Mouse (Mus musculus) thymus, postnatal 25 days (tissue): ENCODE data around the gene Ambp.

Experiments used
- DNase-seq: peaks from one replicate; pipeline ENCODE4 v3.0.0; 2022

Gene Ambp

DNA sequence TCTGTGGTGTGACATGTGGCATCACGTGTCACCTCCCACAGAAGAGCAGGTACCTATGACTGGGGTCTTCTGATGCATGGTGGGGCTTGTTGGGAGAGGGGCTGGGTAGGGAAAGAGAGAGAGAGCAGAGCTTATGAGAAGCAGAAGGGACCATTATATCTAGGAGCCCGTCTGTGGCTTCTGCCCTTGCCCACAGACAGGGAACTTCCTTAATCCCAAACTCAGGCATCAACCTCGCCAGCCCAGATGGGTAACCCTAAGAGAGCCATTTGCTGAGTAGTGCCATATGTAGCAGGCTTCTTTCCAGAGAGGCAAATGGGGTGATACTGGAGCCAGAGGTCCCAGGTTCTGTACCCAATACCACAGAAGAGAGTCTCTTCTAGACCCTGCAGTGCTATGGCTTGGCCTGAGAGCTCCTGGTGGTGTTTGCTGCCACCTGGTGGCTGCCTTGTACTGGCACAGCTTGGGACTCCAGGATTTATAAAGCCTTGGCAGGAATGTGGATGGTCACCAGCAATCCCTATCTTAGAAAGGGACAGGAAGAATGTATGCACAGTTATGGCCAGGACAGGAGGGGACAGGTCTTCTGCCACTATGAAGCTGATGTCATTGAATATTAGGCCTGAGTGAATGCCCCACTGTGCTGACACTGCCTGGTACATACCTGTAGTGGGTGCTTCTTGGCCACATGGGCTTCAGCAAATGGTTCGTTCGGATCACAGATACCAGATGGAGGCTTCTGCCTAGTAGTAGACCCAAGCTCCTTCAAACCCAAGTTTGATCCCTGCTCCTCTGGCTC, 35.8 kb downstream of the Ambp start:
- DNase-seq: peak; percentile 83

DNA sequence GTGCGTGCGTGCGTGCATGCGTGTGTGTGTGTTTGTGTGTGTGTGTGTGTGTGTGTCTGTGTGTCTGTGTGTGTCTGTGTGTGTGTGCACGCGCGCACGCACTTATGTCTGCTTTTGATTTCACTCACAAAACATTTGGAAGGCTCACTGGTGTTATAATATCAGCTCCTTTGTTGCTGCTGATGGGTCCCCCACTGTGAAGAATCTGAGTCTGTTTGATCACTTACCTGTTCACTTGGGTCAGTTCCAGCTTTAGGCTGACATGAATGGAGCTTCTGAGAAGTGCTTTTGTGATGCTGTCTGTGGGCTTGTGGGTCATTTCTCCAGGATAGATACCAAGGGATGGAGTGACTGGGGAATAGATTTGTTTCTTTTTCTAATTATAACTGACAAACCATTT, 48.9 kb downstream of the Ambp start:
- DNase-seq: no peak

DNA sequence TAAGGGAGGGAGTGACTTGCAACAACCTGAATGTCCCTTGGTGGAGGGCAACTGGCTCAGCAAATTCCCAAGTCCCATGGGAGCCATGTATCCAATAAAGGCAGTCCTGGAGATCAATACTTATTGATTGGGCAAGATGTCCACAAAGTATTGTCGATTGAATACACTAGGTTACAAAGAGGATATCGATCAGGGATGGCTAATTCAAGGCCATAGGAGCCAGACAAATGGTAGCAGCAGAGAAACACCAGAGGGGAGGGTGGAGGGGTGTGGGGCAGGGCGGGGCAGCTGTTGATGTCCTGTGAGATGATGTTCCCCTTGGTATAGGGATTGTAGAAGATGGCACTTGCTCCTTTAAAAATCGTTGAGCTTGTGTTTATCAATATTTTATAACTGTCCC, 52.6 kb downstream of the Ambp start:
- DNase-seq: no peak

DNA sequence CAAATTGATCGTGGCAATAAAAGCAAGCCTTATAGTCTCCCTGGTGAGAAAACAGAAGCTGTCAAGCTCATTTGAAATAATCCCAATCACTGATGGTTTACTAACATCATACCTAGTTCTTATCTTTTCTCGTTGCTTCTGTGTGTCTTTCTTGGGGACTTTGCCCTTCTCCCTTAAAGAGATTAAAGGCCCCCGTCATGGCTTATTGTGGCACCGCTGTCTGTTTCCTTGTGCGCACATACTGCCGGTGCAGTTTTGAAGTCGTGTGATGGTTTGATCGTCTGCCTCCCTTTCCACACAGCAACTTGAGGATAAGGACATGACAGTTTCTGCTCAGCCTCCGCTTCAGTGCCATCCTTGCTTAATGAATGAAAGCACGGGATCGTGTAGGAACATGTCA, 54.1 kb downstream of the Ambp start:
- no peak for DNase-seq

DNA sequence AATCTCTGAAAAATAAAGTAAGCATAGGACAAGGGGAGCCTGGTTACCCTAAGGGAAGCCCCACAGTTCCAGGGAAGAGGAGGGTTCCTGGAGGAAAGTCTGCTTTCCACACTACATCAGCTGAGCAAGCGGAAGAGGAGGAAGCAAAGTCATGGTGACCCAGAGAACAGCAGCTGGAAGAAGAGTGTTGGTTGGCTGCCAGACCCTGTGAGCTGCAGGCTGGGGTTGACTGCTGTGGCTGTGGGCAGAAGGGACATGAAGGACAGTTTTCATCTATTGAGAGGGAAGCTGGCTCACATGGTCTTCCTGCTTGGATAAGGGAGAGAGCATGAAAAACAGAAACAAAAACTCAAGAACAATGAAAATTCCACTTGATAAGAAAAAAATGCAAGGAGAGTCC, 57.0 kb downstream of the Ambp start:
- no peak for DNase-seq
